Mouse (Mus musculus) heart, embryonic 14.5 days (tissue): ENCODE data around the gene Tmc6. TPM values are rescaled to one million over a fixed set of nuclear protein-coding genes. Genes with fewer than 3 reads are reported as not detected.

ENCODE experiments used
- ATAC-seq: fragments of 200-750 bp; cut with Nextera tagmentation; 2 replicates; pipeline ENCODE4 v1.8.0; 2017; ENCODE audit warnings: low read depth, moderate TSS enrichment; ENCODE audit not compliant: insufficient number of reproducible peaks, insufficient read depth, low FRiP score
- H3K27ac ChIP-seq, 2 experiments: fragments of 200-500 bp in 1 of 2; fragments of 300-500 bp in 1 of 2; sonication (generic) in 1 of 2; replicated peaks in 1 of 2; 2 replicates each; pipeline ENCODE4 v1.5.1; 2012 to 2014; ENCODE audit warnings: low read depth in 2 of 2, low read length in 2 of 2, control low read depth in 1 of 2, mild to moderate bottlenecking in 1 of 2, mixed read lengths in 1 of 2; ENCODE audit not compliant: control insufficient read depth in 1 of 2, insufficient read depth in 1 of 2
- H3K27me3 ChIP-seq: fragments of 300-500 bp; sonication (generic); 2 replicates; pipeline ENCODE4 v1.6.1; 2014; ENCODE audit warnings: mild to moderate bottlenecking, low read length, control low read depth; ENCODE audit not compliant: control insufficient read depth, insufficient read depth
- H3K36me3 ChIP-seq: fragments of 300-500 bp; sonication (generic); 2 replicates; pipeline ENCODE4 v1.6.1; 2014; ENCODE audit warnings: mild to moderate bottlenecking, control low read depth, low read length, mixed read lengths; ENCODE audit not compliant: control insufficient read depth, insufficient read depth
- H3K4me1 ChIP-seq, 2 experiments: fragments of 200-500 bp in 1 of 2; fragments of 300-500 bp in 1 of 2; sonication (generic) in 1 of 2; 2 replicates each; pipeline ENCODE4 v1.6.1; 2012 to 2014; ENCODE audit warnings: low read length in 2 of 2, control low read depth in 1 of 2, mixed read lengths in 1 of 2; ENCODE audit not compliant: control insufficient read depth in 2 of 2, insufficient read depth in 2 of 2
- H3K4me2 ChIP-seq: fragments of 300-500 bp; sonication (generic); 2 replicates; pipeline ENCODE4 v1.6.1; 2014; ENCODE audit warnings: mild to moderate bottlenecking, low read length
- H3K4me3 ChIP-seq, 2 experiments: fragments of 200-500 bp in 1 of 2; fragments of 300-500 bp in 1 of 2; sonication (generic) in 1 of 2; 2 replicates each; pipeline ENCODE4 v1.5.1; 2012 to 2014; ENCODE audit warnings: low read length in 2 of 2, mild to moderate bottlenecking in 2 of 2, control low read depth in 1 of 2, low read depth in 1 of 2, moderate library complexity in 1 of 2; ENCODE audit not compliant: control insufficient read depth in 1 of 2, insufficient read depth in 1 of 2
- H3K9ac ChIP-seq: fragments of 300-500 bp; sonication (generic); 2 replicates; pipeline ENCODE4 v1.6.1; 2014; ENCODE audit warnings: mild to moderate bottlenecking, low read length
- H3K9me3 ChIP-seq: fragments of 300-500 bp; sonication (generic); 2 replicates; pipeline ENCODE4 v1.6.1; 2016; ENCODE audit warnings: low read length, control low read depth; ENCODE audit not compliant: control insufficient read depth
- WGBS: fragments of 180-500 bp; shearing (Covaris S2); extraction: QIAGEN DNeasy Blood & Tissue Kit; methylation state at CpG from one replicate; pipeline ENCODE4 v1.1.7; 2014; 5-methylcytosine and 5-hydroxymethylcytosine counted together
- polyA plus RNA-seq: library from polyadenylated mRNA; unstranded; fragments of >200 nt; fragmentation: Nextera tagmentation; extraction: Ambion mirVana; gene quantifications from 2 replicates; pipeline ENCODE4 v1.2.1, GENCODE M21; 2014

Tmc6 gene
- polyA plus RNA-seq, 1 experiment from 2014 or later: 22.5 TPM

DNA sequence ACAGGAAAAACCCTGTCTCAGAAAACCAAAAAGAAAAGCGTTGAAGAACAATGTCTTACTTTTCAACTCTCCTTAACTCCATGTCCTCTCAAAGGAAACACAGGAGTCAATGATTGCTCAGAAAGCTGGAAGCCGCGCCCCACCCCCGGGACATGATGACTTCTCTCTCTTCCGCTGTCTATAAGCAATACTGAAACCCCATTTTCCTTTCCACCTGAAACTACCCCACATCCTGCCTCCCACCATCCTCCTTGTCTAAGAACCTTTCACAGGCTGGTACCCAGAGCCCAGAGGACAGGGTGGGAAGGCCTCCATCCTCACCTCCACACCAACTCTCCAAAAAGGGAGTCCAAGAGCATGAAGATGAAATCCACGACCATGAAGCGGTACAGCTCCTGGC is 9.6 kb downstream of the Tmc6 start:
- H3K36me3 ChIP-seq: peaks cover 84% of the 10 kb centered on the region
- WGBS: 93% methylated on average over 7 of the region's 7 CpGs
- no peak for ATAC-seq

DNA sequence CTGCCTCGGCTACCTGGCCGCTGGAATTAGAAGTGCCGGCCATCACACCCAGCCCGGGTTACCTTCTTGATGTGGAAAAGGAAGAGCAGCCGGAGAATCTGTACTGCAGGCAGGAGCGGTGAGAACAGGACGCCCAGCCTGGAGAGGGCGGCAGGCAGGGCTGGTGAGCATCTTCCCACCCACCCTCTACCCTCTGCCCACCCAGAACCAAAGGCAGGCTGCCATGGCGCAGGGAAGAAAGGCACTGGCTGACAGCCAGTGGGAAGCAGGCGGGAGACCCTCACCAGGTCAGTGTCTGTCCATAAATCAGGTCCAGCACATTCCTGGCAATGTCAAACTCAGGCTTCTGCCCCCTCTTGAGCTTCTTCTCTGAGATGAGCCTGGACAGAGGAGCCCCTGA is 11.6 kb downstream of the Tmc6 start:
- H3K36me3 ChIP-seq: peaks cover 82% of the 10 kb centered on the region
- H3K27me3 ChIP-seq: no peaks in the 10 kb centered on the region
- peaks cover 6 to 7% of the 10 kb centered on the region in 2 experiments; a peak in 2 of 4 replicates for H3K4me1 ChIP-seq
- H3K4me2 ChIP-seq: no peak overlapping the region
- H3K9ac ChIP-seq: no peak overlapping the region
- no peaks in the 10 kb centered on the region for H3K9me3 ChIP-seq
- WGBS: 87% methylated on average over 10 of the region's 10 CpGs
- no peak for ATAC-seq
- no peak overlapping the region for H3K27ac ChIP-seq
- H3K4me3 ChIP-seq: no peak overlapping the region

More for the DNA sequence above, 9.6 kb downstream of the Tmc6 start:
- peaks cover 0 to 7% of the 10 kb centered on the region in 2 experiments; a peak in 2 of 4 replicates for H3K4me1 ChIP-seq
- no peak overlapping the region for H3K27ac ChIP-seq
- H3K9me3 ChIP-seq: no peaks in the 10 kb centered on the region
- no peak overlapping the region for H3K9ac ChIP-seq
- no peak overlapping the region for H3K4me2 ChIP-seq
- no peak overlapping the region for H3K4me3 ChIP-seq
- H3K27me3 ChIP-seq: no peaks in the 10 kb centered on the region

DNA sequence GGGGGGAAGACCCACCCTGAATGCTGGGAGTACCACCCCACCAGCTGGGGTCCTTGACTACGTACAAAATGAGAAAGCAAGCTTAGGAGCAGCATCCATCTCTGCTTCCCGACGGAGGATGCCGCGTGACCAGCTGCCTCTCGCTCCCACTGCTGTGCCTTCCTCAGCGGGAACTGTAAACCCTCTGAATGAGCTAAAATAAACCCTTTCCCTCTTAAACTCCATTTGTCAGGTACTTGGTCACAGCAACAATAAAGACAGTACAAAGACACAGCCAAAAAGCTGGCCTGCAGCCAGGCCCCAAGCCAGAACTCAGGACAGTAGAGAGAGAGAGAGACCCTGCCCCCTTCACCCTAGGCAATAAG is 12.3 kb downstream of the Tmc6 start:
- H3K4me2 ChIP-seq: no peak overlapping the region
- ATAC-seq: no peak
- no peak overlapping the region for H3K9ac ChIP-seq
- H3K4me1 ChIP-seq: peaks cover 6 to 7% of the 10 kb centered on the region in 2 experiments; a peak in 2 of 4 replicates
- H3K4me3 ChIP-seq: no peak overlapping the region
- H3K36me3 ChIP-seq: peaks cover 82% of the 10 kb centered on the region
- no peaks in the 10 kb centered on the region for H3K27me3 ChIP-seq
- no peaks in the 10 kb centered on the region for H3K9me3 ChIP-seq
- no peak overlapping the region for H3K27ac ChIP-seq
- WGBS: 85% methylated on average over 7 of the region's 7 CpGs

- Histone ChIP-seq H3K4me1 (peaks cover 6 to 7% of the 10 kb centered on the region in 2 experiments; a peak in 2 of 4 replicates), H3K36me3 (peaks cover 82% of the 10 kb centered on the region), H3K9ac (no peak overlapping the region), H3K27ac (no peak overlapping the region), H3K4me3 (no peak overlapping the region), H3K27me3 (no peaks in the 10 kb centered on the region), H3K9me3 (no peaks in the 10 kb centered on the region), H3K4me2 (no peak overlapping the region)
- ATAC-seq: no peak
- WGBS: 71% methylated on average over 20 of the region's 20 CpGs
Measured at GRCm38 (mm10) chr11:117768725-117769682, 13.0 kb downstream of the Tmc6 start.

- peaks cover 80% of the 10 kb centered on the region for H3K36me3 ChIP-seq
- H3K4me1 ChIP-seq: peaks cover 6 to 7% of the 10 kb centered on the region in 2 experiments; a peak in 2 of 4 replicates
- no peak overlapping the region for H3K9ac ChIP-seq
- H3K4me3 ChIP-seq: no peak overlapping the region
- H3K4me2 ChIP-seq: no peak overlapping the region
- no peaks in the 10 kb centered on the region for H3K27me3 ChIP-seq
- WGBS: 54% methylated on average over 3 of the region's 3 CpGs
- no peak overlapping the region for H3K27ac ChIP-seq
- H3K9me3 ChIP-seq: no peaks in the 10 kb centered on the region
- ATAC-seq: no peak
Measured at GRCm38 (mm10) chr11:117766275-117766674, 15.7 kb downstream of the Tmc6 start.

DNA sequence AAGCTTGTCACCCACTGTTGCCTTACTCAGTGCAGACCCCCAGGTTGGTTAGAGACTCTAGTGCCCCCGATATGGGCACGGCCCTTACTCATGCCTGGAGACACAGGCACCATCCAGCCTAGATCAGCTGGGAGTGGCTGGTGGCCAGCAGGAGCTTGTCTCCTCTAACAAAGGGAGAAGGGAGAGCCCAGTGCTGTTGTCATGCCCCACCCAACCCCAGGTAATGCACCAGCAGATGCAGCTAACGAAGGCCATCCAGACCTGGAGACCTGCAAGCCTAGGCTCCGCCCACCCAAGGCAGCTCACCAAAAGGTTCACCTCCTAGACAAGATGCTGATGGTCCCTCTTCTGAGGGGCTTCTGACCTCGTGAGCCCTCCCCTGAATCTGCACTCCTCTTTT is 16.6 kb downstream of the Tmc6 start:
- Histone ChIP-seq H3K9ac (no peak overlapping the region), H3K4me2 (no peak overlapping the region), H3K27ac (no peak overlapping the region), H3K27me3 (no peaks in the 10 kb centered on the region), H3K4me3 (no peak overlapping the region), H3K4me1 (peaks cover 6 to 7% of the 10 kb centered on the region in 2 experiments; a peak in 2 of 4 replicates), H3K36me3 (peaks cover 82% of the 10 kb centered on the region), H3K9me3 (no peaks in the 10 kb centered on the region)
- WGBS: 81% methylated on average over 5 of the region's 5 CpGs
- ATAC-seq: no peak

DNA sequence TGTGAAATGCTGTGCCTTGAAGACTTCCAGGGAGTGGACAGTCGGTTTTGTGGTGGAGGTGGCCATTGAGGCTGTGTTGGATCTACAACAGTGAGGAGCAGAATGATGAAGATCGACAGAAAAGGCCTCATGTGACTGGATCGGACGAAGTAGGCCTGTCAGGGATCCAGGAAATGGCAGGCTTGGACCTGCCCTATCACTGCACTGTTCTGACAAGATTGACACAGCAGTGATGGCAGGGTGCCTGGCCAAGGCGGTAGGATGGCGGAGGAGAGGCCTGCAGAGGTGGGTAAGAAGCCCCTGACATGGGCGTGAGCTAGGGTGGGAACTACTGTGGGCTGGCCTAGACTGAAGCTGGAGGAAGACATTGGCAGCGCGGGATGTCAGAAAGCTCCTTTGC is 17.7 kb downstream of the Tmc6 start:
- no peak for ATAC-seq
- no peak overlapping the region for H3K9ac ChIP-seq
- 79% methylated on average over 9 of the region's 9 CpGs for WGBS
- H3K4me3 ChIP-seq: no peak overlapping the region
- no peak overlapping the region for H3K4me2 ChIP-seq
- no peaks in the 10 kb centered on the region for H3K27me3 ChIP-seq
- peaks cover 87% of the 10 kb centered on the region for H3K36me3 ChIP-seq
- H3K4me1 ChIP-seq: peaks cover 5 to 6% of the 10 kb centered on the region in 2 experiments; a peak in 2 of 4 replicates
- no peaks in the 10 kb centered on the region for H3K9me3 ChIP-seq
- H3K27ac ChIP-seq: no peak overlapping the region
